Mouse (Mus musculus) lung, postnatal 0 days (tissue): ENCODE measurements at regions not wholly inside any gene's neighbourhood (a gene's known extent, or its start where the extent isn't known, plus 50 kb on each side); places are given as distances from the start of the nearest gene placed in this dataset.

Experiments
- CTCF ChIP-seq: IDR thresholded peaks from 2 replicates; pipeline ENCODE4 v1.5.1; 2016; ENCODE audit warnings: antibody characterized with exemption, mild to moderate bottlenecking
- EP300 ChIP-seq: IDR thresholded peaks from 2 replicates; pipeline ENCODE4 v1.6.1; 2016; ENCODE audit warnings: antibody characterized with exemption, mild to moderate bottlenecking, control low read depth

DNA sequence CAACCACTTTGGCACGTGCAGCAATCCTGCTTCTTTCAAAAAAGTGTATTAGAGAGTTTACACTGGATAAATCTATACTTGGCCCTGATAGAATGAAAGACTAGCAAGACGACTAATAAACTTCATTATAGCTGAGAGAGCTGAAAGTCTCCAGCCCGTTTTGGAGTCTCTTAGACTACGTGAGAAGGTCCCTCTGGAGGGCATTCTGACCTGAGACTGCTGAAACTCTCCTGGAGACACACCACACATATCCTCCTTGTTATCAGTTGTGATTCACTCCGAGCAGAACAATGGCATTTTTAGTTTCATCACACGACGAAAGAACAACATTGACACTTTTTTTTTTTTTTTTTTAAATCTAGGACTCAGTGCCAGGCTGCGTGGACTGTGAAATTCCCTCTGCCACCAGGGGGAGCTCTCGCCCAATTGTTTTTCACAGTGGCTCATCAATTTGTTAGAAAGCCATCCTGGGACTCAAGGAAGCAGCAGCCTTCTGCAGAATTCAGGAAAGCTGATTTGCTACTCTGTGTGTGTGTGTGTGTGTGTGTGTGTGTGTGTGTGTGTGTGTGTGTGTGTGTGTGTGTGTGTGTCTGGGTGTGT, 1467.0 kb upstream of the Slc10a2 start:
- peak; percentile 84 for TF ChIP-seq CTCF
- 0 out of 2 replicates have a peak, but pooled peaks have one; percentile 19 for TF ChIP-seq EP300
